Mouse (Mus musculus) G1E-ER4 (cell line): ENCODE data around the gene Fndc11. TPM values are rescaled to one million over a fixed set of nuclear protein-coding genes. Genes with fewer than 3 reads are reported as not detected.

Source experiments
- GATA1 ChIP-seq: IDR thresholded peaks from one replicate; pipeline ENCODE4 v1.8.0; 2012; ENCODE audit warnings: low read length, inconsistent platforms
- polyA plus RNA-seq: library from polyadenylated mRNA; stranded (reverse); fragments of >175 nt; gene quantifications from 2 replicates; pipeline ENCODE4 v1.2.3, GENCODE M21; 2012

Gene Fndc11
- polyA plus RNA-seq, 1 experiment, result not detected

DNA sequence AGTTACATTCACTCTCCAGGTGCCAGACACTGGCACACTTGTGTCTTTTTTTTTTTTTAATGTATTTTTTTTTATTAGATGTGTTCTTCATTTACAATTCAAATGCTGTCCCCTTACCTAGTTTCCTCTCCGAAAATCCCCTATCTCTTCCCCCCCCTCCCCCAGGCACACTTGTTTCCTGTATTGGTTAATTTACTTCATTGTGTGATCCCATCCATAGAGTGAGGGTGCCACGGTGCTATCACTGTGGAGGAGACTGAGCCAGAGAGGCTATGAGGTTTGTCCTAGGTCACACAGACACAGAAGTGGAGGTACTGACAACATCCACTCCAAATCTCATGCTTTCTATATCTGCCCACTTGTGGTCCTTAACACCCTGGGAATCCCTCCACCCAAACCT, 19.0 kb downstream of the Fndc11 start:
- no peak for TF ChIP-seq GATA1

DNA sequence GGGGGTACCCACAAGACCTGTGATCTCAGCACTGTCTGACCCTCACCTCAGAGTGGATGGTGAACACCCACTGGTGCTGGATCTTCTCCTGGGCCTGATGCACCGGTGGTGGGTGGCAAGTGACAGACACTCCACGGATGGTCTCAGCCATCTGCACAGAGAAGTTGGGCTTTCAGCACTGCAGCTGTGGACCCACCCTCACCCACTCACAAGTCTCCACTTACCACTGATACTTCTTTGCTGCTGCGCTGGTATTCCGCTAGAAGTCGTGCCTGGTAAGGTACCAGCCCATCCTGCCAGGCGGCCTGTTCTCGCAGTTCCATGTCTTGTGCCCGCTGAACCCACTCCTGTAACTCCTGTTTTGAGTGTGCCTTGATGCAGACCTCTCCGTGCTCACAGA, 19.4 kb downstream of the Fndc11 start:
- TF ChIP-seq GATA1, result no peak

DNA sequence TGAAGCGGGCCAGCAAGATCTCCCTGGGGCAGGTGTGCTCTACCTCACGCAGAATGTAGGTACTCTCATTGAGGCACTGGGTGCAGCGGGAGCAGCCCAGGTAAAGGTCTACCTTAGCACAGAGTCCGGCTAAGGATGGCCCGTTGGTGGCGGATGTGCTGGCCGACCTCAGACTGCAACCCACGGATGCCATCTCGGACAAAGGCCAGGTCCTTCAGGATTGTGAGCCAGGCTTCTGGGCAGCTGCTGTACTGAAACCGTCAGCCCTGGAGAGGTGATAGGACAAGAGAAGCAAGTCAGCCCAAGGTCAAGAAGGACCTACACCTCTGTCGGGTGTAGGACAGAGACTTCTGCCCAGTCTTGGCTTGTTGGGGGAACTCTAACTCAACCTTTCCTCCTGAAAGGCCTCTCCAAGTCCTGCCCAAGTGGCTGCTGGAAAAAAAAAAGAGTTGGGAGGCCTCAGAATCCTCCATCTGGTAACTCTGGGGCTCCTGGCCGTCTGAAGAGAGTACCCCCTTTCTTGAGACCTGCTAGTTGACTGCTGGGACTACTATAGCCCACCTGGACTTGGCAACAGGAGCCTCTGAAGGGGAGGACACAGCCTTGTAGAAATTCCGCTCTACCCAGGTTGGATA, 21.1 kb downstream of the Fndc11 start:
- no peak for TF ChIP-seq GATA1

DNA sequence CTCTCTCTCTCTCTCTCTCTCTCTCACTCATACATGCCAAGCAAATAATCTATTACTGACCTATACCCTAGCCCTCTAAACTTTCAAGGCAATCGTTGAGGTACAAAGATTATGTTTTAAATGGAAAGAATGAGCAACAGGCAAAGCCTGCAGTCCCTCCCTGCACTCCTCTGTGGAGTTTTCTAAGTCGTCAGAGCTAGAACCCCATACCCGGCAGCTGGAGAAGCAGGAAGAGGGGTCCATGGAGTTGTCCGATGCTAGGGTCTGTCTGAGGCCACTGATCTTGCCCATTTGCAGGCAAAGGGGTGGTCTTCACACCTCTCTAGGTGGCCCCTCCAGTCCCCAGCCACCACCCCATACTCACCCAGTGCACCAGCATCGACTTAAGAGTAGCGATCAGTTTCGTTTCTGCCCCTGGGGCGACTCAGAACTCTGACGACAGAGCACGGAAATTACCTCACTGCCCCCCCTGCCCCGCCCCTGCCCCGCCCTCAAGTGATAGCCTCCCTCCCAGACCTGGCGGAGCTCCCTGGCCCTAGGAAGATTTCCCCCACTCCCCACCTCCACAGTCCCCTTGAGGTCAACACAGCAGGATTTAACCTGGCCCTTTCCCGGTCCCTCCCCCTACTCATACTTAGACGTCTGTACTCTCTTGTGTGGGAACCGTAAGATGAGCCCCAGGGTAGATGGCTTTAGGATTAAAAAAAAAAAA, 21.9 kb downstream of the Fndc11 start, which contains the start of gene Helz2:
Helz2 (minus strand) TSS at position 426 of the 712 bp plus-strand sequence.
- TF ChIP-seq GATA1, result no peak

DNA sequence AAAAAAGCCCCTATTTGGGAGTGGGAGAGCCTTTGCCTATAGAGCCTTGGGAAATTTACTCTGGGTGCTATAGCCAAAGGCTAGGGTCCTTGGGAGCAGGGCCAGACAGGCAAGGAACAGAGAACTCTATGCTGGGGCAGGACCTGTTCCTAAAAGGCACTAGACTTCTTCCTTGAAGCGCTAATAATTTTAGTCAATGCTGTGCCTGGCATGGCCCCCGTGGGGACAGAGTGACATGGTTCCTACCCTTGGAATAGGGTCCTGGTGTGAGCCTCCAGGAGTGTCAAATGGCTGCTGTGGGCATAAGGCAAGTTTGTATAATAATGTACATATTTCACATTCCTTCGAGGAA, 22.5 kb downstream of the Fndc11 start:
- TF ChIP-seq GATA1, result no peak

DNA sequence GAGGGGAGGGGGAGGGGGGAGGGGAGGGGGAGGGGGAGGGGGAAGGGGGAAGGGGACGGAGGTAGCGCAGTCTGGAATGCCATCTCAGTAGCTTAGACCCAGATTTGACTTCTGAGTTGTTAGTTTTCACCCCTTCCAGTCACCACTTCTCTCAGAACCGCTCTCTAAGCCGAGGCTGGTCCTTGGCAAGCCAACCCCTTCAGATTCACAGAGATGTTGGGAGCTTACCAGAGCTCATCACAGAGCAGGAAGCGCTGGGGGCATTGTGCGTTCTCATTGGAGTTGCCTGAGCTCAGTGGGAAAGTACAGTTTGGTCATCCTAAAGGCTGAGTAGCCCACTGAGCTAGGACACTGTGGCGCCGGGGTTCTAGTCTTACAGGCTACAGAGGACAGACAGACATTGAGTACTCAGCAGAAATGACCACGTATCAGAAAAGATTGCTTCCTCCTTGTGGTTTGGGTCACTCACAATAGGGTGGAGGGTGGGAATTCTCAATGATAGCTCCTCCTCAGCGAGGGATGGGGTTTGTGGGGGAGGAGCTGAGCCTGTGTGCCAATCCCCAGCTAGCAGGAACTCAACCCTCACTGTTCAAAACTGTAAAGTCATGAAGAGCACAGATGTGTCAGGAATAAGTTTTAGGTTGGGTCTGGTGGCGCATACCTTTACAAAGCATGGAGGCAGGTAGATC, 24.0 kb downstream of the Fndc11 start:
- no peak for TF ChIP-seq GATA1

DNA sequence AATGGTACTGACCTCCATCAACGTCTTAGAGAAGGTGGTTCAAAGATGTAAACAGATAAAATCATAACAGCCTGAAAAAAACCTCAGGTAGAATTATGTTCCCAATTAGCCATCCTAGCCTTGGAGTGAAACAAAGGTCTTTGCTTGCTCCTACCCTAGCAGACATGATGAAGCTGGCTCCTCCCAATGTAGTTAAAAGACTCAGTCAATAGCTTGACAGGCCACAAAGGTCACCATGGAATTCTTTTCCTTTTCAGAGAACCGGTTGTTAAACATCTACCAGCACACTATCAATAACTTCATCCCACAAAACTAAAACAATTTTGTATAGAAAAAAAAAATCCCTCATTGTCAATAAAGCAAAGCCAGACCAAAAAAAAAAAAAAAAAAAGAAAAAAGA, 25.2 kb downstream of the Fndc11 start:
- no peak for TF ChIP-seq GATA1

DNA sequence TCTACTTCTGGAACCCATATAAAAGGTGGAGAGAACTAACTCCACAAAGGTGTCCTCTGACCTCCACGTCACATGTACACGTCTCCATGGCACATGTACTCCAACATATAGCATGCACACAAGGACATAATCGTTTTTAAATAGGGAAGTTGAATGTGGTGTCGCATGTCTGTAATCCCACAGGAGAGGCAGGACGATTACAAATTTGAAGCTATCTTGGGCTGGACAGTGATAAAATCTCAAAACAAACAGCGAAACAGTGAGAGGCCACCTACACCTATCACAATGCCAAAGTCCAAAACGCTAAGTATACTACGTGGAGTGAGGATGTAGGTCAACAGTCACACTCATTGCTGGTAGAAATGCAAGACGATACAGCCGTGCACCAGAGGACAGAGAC, 29.4 kb downstream of the Fndc11 start:
- no peak for TF ChIP-seq GATA1

DNA sequence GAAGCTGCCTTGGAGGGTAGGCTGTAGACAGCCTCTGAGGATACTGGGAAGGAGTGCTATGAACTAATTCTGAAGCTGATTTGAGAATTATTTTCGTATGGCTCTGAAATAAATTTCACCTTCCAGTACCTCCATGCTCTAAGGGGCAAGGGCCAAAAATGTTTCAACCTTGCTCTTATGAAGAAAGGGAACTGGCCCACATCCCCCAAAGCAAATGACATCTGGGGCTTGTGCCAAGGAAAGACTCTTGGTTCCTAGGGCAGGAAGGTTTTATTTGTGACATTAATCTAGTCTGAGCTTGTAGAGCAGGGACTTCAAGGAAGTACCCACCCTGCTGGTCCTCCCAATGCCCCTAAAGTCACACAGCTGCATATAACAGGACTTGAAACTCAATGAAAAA, 32.0 kb downstream of the Fndc11 start:
- no peak for TF ChIP-seq GATA1

DNA sequence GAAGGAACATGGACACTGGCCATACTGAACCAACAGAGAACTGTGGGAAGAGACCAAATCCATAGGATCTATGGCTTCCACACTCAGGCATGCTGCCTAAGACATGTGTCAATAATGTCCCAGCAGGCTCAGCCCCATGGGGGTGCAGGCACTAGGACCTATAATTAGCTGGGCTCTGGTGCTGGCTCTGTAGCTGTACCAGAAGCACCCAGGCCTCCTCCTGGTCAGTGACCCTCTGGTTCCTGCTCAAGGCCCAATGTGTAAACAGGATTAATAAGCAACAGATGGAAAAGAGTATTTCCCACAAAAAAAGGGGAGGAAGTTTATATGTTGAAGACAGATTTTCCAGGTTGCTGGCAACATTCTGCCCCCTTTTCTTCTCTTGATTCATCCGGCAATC, 33.4 kb downstream of the Fndc11 start:
- TF ChIP-seq GATA1, result no peak

DNA sequence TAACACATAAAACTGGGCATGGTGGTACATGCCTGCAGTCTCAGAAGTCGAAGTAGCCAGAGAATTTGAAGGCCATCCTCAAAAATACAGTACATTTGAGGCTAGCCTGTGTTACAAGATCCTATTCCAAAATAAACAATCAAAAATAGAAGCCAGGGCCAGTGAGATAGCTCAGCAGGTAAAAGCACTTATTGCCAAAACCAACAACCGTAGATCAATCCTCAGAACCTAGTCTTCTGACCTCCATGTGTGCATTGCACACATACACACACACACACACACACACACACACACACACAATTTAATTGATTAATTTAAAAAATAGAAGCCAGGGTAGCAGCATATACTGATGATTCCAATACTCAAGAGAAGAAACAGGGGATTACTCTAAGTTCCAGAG, 47.0 kb downstream of the Fndc11 start:
- no peak for TF ChIP-seq GATA1

DNA sequence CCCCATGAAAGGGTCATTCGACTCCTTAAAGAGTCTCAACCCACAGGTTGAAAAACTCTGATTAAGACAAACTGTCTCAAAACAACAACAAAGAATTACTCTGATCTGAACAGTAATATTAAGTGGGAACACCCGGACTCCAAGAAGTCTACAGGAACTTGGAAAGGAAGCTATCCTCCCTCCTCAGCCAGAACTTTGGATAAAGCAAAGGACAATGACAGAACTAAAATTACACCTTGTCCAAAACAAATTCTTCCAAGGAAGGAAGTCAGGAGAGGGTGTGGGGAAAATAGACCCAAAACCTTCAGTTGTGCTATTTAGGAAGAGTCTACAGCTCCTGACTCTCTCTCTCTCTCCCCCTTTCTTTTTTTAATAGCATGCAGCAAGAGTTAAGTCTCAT, 52.3 kb downstream of the Fndc11 start:
- no peak for TF ChIP-seq GATA1

Other genes starting within 250 kb of the Fndc11 start
- 0.52 and 0.57 TPM in 2 replicates for gene Col20a1, start 233.5 kb upstream of the Fndc11 start, polyA plus RNA-seq
- gene Chrna4, start 176.5 kb upstream of the Fndc11 start, polyA plus RNA-seq, result not detected in 2 replicates
- not detected in 2 replicates for gene Kcnq2, start 84.7 kb upstream of the Fndc11 start, polyA plus RNA-seq
- gene Eef1a2, start 63.0 kb upstream of the Fndc11 start, polyA plus RNA-seq, result not detected in 2 replicates
- 208 and 260 TPM in 2 replicates for gene Ppdpf, start 32.8 kb upstream of the Fndc11 start, polyA plus RNA-seq
- not detected in 2 replicates for gene Ptk6, start 17.2 kb upstream of the Fndc11 start, polyA plus RNA-seq
- not detected in 2 replicates for gene Srms, start 6.8 kb upstream of the Fndc11 start, polyA plus RNA-seq
- 12.4 and 14.2 TPM in 2 replicates for gene Helz2, start 22.0 kb downstream of the Fndc11 start, polyA plus RNA-seq
- 10.8 and 19.1 TPM in 2 replicates for gene Gmeb2, start 68.0 kb downstream of the Fndc11 start, polyA plus RNA-seq
- not detected in 2 replicates for gene Stmn3, start 94.5 kb downstream of the Fndc11 start, polyA plus RNA-seq
- 25.1 and 35.5 TPM in 2 replicates for gene Rtel1, start 99.7 kb downstream of the Fndc11 start, polyA plus RNA-seq
- 36.5 and 42.9 TPM in 2 replicates for gene Zgpat, start 144.9 kb downstream of the Fndc11 start, polyA plus RNA-seq
- gene Arfrp1, start 145.4 kb downstream of the Fndc11 start, polyA plus RNA-seq, result 21.7 and 25.2 TPM in 2 replicates
- 17.7 and 30.2 TPM in 2 replicates for gene Lime1, start 160.1 kb downstream of the Fndc11 start, polyA plus RNA-seq
- 0.11 and 0.22 TPM in 2 replicates for gene Zbtb46, start 239.4 kb downstream of the Fndc11 start, polyA plus RNA-seq